Mouse (Mus musculus) intestine, embryonic 14.5 days (tissue): ENCODE data around the gene Hapln2. TPM values are rescaled to one million over a fixed set of nuclear protein-coding genes. Genes with fewer than 3 reads are reported as not detected.

Experiments used
- ATAC-seq: fragments of 200-750 bp; cut with Nextera tagmentation; replicated peaks from 2 replicates; pipeline ENCODE4 v1.8.0; 2017; ENCODE audit warnings: low read depth, moderate number of reproducible peaks, moderate TSS enrichment, moderate library complexity; ENCODE audit not compliant: low FRiP score, low TSS enrichment
- DNase-seq: peaks from one replicate; pipeline ENCODE4 v3.0.0-alpha.2; 2018; ENCODE audit warnings: low spot score
- H3K27ac ChIP-seq: fragments of 300-500 bp; sonication (generic); 2 replicates; pipeline ENCODE4 v1.5.1; 2014; ENCODE audit warnings: low read depth, mild to moderate bottlenecking, control low read depth
- H3K27me3 ChIP-seq: fragments of 300-500 bp; sonication (generic); replicated peaks from 2 replicates; pipeline ENCODE4 v1.6.1; 2014; ENCODE audit warnings: low read length, control low read depth; ENCODE audit not compliant: control insufficient read depth, insufficient read depth
- H3K36me3 ChIP-seq: fragments of 300-500 bp; sonication (generic); 2 replicates; pipeline ENCODE4 v1.6.1; 2014; ENCODE audit warnings: low read length, control low read depth; ENCODE audit not compliant: control insufficient read depth, insufficient read depth
- H3K4me1 ChIP-seq: fragments of 300-500 bp; sonication (generic); replicated peaks from 2 replicates; pipeline ENCODE4 v1.6.1; 2014; ENCODE audit warnings: low read length, control low read depth, mixed read lengths; ENCODE audit not compliant: control insufficient read depth, insufficient read depth
- H3K4me2 ChIP-seq: fragments of 300-500 bp; sonication (generic); 2 replicates; pipeline ENCODE4 v1.6.1; 2014; ENCODE audit warnings: low read length
- H3K4me3 ChIP-seq: fragments of 300-500 bp; sonication (generic); 2 replicates; pipeline ENCODE4 v1.5.1; 2014; ENCODE audit warnings: low read depth, low read length, control low read depth, mixed read lengths
- H3K9ac ChIP-seq: fragments of 300-500 bp; sonication (generic); 2 replicates; pipeline ENCODE4 v1.6.1; 2014; ENCODE audit warnings: mild to moderate bottlenecking, low read length
- H3K9me3 ChIP-seq: fragments of 300-500 bp; sonication (generic); 2 replicates; pipeline ENCODE4 v1.6.1; 2016; ENCODE audit warnings: low read length, control low read depth; ENCODE audit not compliant: control insufficient read depth
- WGBS: fragments of 180-500 bp; shearing (Covaris S2); extraction: QIAGEN DNeasy Blood & Tissue Kit; methylation state at CpG from one replicate; pipeline ENCODE4 v1.1.7; 2014; 5-methylcytosine and 5-hydroxymethylcytosine counted together
- polyA plus RNA-seq: library from polyadenylated mRNA; unstranded; fragments of >200 nt; fragmentation: Nextera tagmentation; extraction: Ambion mirVana; gene quantifications from 2 replicates; pipeline ENCODE4 v1.2.1, GENCODE M21; 2014

The Hapln2 gene
- polyA plus RNA-seq, 1 experiment from 2014 or later: not detected

GRCm38 (mm10) chr3:87985505-87986320 lies 41.7 kb downstream of the Hapln2 start:
- H3K9me3 ChIP-seq: no peaks in the 10 kb centered on the region
- H3K4me2 ChIP-seq: no peak overlapping the region
- H3K36me3 ChIP-seq: no peaks in the 10 kb centered on the region
- peak overlapping the region; percentile 77 for H3K27ac ChIP-seq
- ATAC-seq (no peak), DNase-seq (no peak)
- no peak overlapping the region for H3K4me3 ChIP-seq
- 40% methylated on average over 12 of the region's 12 CpGs for WGBS
- H3K27me3 ChIP-seq: peaks cover 25% of the 10 kb centered on the region
- H3K4me1 ChIP-seq: peaks cover 57% of the 10 kb centered on the region
- no peak overlapping the region for H3K9ac ChIP-seq

DNA sequence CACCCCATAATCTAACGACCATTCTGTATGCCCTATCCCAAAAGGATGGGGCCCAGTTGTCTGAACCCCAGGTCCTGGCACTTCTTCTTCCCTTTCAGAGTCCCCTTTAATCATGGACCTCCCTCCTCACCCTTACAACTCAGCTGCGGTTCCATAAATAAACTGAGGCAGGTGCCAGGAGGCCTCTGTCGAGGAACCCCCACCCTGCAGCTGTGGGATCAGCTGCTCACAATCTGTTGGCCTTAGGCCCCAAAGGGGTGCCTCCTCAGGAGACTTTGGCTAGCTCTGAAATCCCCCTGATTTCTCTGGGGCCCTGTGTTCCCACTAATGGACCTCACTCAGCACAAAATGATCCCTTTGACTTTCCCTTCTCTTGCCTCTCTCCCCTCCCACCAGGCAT lies 43.3 kb downstream of the Hapln2 start:
- H3K4me3 ChIP-seq: no peak overlapping the region
- H3K27ac ChIP-seq: peak overlapping the region; percentile 97; the same call in 1 of the 2 replicates
- H3K9ac ChIP-seq: no peak overlapping the region
- H3K4me1 ChIP-seq: peaks cover 61% of the 10 kb centered on the region
- WGBS: 12% methylated on average over 3 of the region's 3 CpGs
- H3K27me3 ChIP-seq: peaks cover 12% of the 10 kb centered on the region
- no peak for ATAC-seq
- no peaks in the 10 kb centered on the region for H3K36me3 ChIP-seq
- no peaks in the 10 kb centered on the region for H3K9me3 ChIP-seq
- H3K4me2 ChIP-seq: no peak overlapping the region; the same call in 1 of the 2 replicates
- DNase-seq: no peak

DNA sequence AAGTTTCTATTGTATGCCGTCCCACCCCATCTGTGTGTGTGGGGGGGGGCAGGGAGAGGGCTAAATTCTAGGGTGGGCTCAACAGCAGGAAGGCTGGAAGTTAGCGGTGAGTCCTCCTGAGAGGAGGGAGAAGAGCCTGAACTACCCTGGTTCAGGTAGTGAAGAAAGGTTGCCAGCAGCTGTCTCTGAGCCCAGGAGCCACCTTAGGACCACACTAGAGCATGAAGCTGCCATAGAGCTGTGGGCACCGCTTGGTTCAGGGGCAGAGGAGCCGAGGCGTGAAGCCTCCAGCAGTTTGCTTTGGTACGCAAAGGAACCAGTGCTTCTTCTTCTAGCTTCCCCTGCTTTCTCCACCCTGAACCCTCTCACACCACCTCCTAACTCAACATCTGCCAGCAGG lies 43.8 kb downstream of the Hapln2 start:
- Histone ChIP-seq H3K9me3 (no peaks in the 10 kb centered on the region), H3K27me3 (peaks cover 7% of the 10 kb centered on the region), H3K4me1 (peaks cover 61% of the 10 kb centered on the region), H3K27ac (peak overlapping the region; percentile 97), H3K4me2 (peak overlapping the region; percentile 44), H3K9ac (peak overlapping the region; percentile 39; the same call in 1 of the 2 replicates), H3K36me3 (no peaks in the 10 kb centered on the region; the same call in 1 of the 2 replicates), H3K4me3 (no peak overlapping the region)
- ATAC-seq (no peak), DNase-seq (no peak)
- WGBS: 47% methylated on average over 6 of the region's 6 CpGs

GRCm38 (mm10) chr3:87982836-87983601 lies 44.4 kb downstream of the Hapln2 start:
- Histone ChIP-seq H3K36me3 (no peaks in the 10 kb centered on the region; the same call in 1 of the 2 replicates), H3K27ac (peak overlapping the region; percentile 97), H3K27me3 (peaks cover 1% of the 10 kb centered on the region; the same call in 1 of the 2 replicates), H3K9ac (peak overlapping the region; percentile 39), H3K4me1 (peaks cover 58% of the 10 kb centered on the region), H3K9me3 (no peaks in the 10 kb centered on the region), H3K4me3 (no peak overlapping the region), H3K4me2 (peak overlapping the region; percentile 44)
- DNase-seq (peak; percentile 79), ATAC-seq (peak; percentile 67)
- 1% methylated on average over 13 of the region's 13 CpGs for WGBS

DNA sequence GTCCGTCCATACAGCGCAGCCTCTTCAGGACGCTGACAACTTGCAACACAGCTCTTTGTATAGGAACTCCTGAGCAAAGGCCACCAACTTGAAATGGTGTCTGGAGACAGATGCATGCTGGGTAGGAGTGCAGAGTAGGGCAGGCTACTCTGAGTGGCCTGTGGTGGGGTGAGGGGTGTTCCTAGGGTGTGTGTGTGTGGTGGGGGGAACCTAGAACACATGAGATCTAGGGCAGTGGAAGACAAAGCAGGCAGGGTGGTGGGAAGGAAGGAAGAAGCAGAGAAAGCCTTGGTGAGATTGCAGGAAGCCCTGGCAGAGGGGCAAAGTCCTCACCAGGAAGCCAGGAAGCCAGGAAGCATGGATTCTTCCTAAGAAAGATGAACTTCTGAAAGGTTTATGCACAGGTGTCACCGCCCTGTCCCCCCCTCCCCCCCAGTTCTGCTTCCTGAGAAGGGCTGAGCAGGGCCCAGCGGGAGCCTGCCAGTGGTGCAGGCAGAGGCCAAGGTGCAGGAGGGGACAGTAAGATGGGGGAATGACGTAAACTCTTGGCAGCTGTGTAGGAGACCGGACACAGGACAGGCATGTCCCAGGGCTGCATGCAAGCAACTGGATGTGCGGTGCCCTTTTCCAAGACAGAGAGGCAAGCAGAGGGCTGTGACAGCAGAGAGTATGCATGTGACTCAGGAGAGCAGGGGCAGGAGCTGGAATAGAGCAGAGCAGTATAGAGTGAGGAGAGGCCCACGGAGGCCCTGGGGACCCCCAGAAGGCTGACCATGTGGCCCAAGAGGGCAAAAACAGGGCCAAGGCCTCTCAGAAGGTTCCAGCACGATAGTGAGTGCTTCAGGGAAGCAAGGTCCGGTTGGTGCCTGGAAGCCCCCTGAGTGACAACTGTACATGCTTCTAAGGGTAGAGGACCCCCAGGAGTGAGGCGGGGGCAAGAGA lies 45.2 kb downstream of the Hapln2 start:
- H3K4me3 ChIP-seq: no peak overlapping the region
- H3K36me3 ChIP-seq: peaks cover 7% of the 10 kb centered on the region
- no peaks in the 10 kb centered on the region for H3K27me3 ChIP-seq
- peaks cover 54% of the 10 kb centered on the region for H3K4me1 ChIP-seq
- H3K9me3 ChIP-seq: no peaks in the 10 kb centered on the region
- peak overlapping the region; percentile 44 for H3K4me2 ChIP-seq
- peak overlapping the region; percentile 39 for H3K9ac ChIP-seq
- DNase-seq (peak; percentile 72), ATAC-seq (peak; percentile 28; the same call in 1 of the 2 replicates)
- peak overlapping the region; percentile 97 for H3K27ac ChIP-seq
- WGBS: 25% methylated on average over 12 of the region's 12 CpGs

GRCm38 (mm10) chr3:87981214-87981760 lies 46.1 kb downstream of the Hapln2 start:
- no peak overlapping the region for H3K4me3 ChIP-seq
- ATAC-seq (no peak), DNase-seq (no peak)
- H3K36me3 ChIP-seq: peaks cover 15% of the 10 kb centered on the region
- no peaks in the 10 kb centered on the region for H3K27me3 ChIP-seq
- no peaks in the 10 kb centered on the region for H3K9me3 ChIP-seq
- WGBS: 77% methylated on average over 6 of the region's 6 CpGs
- no peak overlapping the region for H3K9ac ChIP-seq
- H3K27ac ChIP-seq: peak overlapping the region; percentile 97; the same call in 1 of the 2 replicates
- H3K4me2 ChIP-seq: no peak overlapping the region
- peaks cover 48% of the 10 kb centered on the region for H3K4me1 ChIP-seq

DNA sequence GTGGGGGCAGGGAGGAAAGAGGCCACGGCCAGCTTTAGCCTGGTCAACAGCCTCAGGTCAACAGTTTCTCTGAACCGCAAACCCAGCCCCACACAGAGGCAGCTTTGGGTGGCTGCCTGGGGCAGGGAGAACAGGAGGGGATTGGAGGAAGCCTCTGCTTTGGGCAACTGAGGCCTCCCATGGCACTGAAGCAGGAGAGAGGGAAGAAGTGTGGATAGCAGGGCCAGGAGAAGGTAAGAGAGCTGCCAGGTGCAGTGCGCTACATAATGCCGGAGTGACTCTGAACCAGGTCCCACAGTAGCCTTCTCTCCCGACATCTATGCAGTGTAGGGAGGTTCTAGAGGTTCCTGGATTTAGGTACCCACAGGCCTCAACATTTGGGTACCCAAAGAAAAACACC lies 46.7 kb downstream of the Hapln2 start:
- Histone ChIP-seq H3K27me3 (no peaks in the 10 kb centered on the region), H3K9me3 (no peaks in the 10 kb centered on the region), H3K36me3 (peaks cover 20% of the 10 kb centered on the region), H3K4me1 (peaks cover 45% of the 10 kb centered on the region), H3K27ac (no peak overlapping the region), H3K4me3 (no peak overlapping the region), H3K9ac (no peak overlapping the region), H3K4me2 (no peak overlapping the region)
- no peak for DNase-seq
- ATAC-seq: no peak
- WGBS: 64% methylated on average over 5 of the region's 5 CpGs

DNA sequence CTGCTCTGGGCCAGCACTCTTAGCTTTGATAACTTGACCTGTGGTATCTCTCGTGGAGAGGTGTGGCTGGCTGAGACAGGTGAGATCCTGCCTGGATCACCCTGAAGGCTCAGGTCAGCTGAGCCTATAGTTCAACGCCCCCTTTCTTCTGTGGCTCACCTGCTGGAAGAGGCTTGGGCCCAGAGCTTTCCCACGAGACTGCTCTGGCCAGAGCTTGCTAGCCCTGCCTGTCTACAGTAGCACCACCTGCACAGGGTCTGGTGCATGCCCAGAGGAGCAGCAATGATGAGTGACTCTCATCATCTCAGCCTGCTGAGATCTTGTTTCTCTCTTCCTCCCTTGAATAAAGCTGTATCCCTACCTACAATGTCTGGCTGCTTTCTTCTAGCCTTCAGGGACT lies 47.3 kb downstream of the Hapln2 start:
- Histone ChIP-seq H3K27me3 (no peaks in the 10 kb centered on the region), H3K9me3 (no peaks in the 10 kb centered on the region), H3K4me1 (peaks cover 38% of the 10 kb centered on the region), H3K27ac (no peak overlapping the region), H3K36me3 (peaks cover 26% of the 10 kb centered on the region), H3K9ac (no peak overlapping the region), H3K4me2 (no peak overlapping the region), H3K4me3 (no peak overlapping the region)
- WGBS: 48% methylated on average over 3 of the region's 3 CpGs
- DNase-seq: no peak
- ATAC-seq: no peak
